Mouse (Mus musculus): ENCODE data around the gene Rin2.
"Not testable (repeated sequence)": the region's sequence is repeated elsewhere in the genome, so short reads cannot be mapped to it uniquely, and the experiment has no call there.

The Rin2 gene

DNA sequence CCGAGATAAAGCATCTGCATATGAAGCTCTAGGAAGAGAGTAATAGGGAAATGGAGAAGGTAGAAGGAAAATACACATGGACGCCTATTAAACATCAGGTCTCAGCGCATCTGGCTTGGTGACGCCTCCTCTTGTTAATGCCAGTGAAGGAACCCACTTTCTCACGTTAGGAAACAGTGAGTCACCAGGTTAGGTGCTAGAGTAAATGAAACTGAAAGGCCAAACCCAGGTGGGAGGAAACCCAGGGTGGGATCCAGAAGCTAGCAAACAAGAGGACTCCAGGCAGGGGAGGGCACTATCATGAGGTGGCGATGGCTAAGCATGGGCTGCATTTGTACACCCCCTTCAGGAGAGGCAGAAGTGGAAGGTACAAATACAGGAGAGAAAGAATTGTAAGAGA is 230.1 kb downstream of the Rin2 start:
- DNase-seq, result no peak

DNA sequence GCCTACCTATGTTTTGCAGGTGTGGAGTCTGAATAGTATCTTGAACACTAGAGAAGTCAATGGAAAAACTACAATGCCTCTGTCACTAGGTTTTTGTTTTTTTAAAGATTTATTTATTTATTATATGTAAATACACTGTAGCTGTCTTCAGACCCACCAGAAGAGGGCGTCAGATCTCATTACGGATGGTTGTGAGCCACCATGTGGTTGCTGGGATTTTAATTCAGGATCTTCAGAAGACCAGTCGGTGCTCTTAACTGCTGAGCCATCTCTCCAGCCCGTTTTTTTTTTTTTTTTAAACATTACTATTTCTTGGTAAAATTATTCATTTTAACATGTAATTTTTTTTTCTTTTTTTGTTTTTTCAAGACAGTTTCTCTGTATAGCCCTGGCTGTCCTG is 230.9 kb downstream of the Rin2 start:
- DNase-seq, result not testable (repeated sequence)

DNA sequence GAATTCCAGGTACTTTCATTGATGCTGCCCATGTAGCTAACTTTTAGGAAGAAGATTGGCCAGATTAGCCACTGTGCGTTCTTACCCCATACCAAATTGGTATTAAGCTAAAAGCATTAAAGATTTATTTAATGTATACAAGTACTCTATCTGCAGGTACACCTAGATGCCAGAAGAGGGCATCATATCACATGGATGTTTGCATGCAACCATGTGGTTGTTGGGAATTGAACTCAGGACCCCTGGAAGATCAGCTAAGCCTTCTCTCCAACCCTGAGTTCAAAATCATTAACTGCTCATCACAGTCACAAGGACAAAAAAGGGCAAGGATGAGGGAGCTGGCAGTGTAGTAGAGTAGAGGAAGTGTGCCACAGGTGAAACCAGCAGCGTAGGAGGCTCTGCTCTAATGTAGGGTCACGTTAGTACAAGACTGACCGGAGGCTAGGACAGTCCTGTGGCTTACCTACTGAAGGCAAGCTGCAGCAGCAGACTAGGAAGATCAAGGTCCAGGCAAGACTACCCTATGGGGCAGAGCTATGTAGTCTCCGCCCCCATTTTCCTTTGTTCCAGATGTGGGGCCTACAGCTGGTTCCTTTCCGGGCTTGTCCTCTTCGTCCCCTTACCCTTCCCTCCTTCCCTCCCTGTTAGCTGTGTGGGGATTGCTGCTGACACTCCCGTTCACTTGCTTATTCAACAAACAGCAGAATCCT is 246.1 kb downstream of the Rin2 start:
- DNase-seq, result no peak

DNA sequence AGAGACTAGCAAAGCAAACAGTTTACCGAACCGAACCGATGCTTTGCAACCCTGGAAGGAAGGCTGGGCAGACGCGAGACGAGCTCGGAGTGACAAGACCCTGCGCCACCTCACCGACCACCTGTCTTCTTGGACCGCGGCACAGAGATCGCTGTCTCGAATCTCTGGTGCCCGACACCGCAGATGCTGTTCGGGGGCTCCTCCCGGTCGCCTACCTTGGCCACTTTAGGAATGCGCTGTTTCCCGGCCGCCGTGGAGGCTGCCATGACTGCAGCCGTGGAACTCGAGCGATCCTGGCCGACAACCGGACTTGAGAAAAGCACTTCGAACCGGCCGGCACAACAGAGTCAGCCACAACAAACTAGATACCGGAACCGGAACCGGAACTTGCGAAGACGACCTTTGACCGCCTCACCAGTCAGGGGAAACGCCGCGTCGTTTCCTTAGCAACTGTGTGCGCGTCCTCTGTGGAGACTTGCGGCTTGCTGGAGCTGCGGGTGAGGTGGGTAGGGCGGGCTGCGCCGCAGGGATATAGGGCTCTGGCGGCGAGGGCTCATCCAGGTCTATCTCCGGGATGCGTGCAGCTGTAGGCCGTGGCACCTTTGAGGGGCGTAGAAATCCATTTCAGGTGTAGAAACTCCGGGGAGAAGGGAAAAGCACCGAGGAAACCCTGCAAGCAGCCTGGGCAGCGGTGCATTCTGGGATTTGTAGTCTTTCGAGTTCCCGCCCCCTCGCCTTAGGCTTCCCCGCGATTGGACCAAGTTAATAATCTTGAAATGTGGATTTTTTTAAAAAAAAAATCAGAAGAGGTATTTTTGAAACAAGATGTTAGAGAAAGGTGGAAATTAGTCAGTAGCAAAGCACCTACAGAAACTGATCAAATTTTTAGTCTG is 259.6 kb downstream of the Rin2 start, which contains the start of the genes Cfap61 and Crnkl1:
Gene Cfap61, plus strand, starts transcription at position 446 of the 893 bp plus-strand sequence.
Gene Crnkl1, minus strand, starts transcription at position 676 of the 893 bp plus-strand sequence.
- peak; percentile 97 for DNase-seq

DNA sequence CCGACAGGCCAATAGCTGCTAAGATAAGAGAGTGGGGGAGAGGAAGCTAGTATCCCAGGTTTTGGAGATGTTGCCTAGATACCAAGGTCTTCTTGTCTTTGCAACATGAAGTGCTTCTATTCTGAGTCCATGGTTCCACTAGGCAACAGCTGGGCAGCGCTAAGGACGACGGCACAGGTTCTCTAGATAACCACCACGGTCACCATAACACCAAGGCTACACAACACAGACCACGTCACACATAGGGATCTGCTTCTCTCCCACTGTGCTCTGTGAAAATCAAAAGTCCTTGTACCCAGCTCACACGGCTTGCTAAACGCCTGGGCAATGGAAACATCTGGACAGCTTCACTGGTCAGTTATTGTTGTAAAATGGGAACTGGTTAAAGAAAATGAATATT is 262.0 kb downstream of the Rin2 start:
- no peak for DNase-seq
